In genomic region chr11:87584711-87585505, GRCm38 (mm10) we compare ENCODE assay signal across 10 mouse cellular contexts. TPM values are rescaled to one million over a fixed set of nuclear protein-coding genes. Genes with fewer than 3 reads are reported as not detected.
DNase-seq lines count a peak whose midpoint lies in the region; ATAC-seq and TF ChIP-seq lines count a peak whose summit lies in the region.
"Had no signal": no experiment of that assay in that cellular context is flagged by ENCODE, and none has a peak within 500 bp of the region (broad histone marks: within the 10 kb centered on the region; RNA-seq: fewer than 3 reads in every experiment).

No protein-coding gene starts in this region.

- no peak for TF ChIP-seq CTCF in liver, postnatal 0 days (IDR thresholded peaks at IDR 0.05; ENCODE audit: low read depth)

- H3K9ac ChIP-seq in heart, embryonic 14.5 days (ENCODE audit: low read length), result no peak overlapping the region
- no peak overlapping the region for H3K9ac ChIP-seq in liver, postnatal 0 days (replicated peaks)

- H3K4me2 ChIP-seq in heart, embryonic 14.5 days (ENCODE audit: low read length), result no peak overlapping the region
- H3K4me2 ChIP-seq in liver, postnatal 0 days (ENCODE audit: low read depth, low read length), result no peak overlapping the region

- no peaks in the 10 kb centered on the region for H3K36me3 ChIP-seq in heart, embryonic 14.5 days (ENCODE audit: control insufficient read depth, insufficient read depth, low read length)
- H3K36me3 ChIP-seq in liver, postnatal 0 days (replicated peaks; ENCODE audit: insufficient read depth, low read length), result no peaks in the 10 kb centered on the region

- 75% methylated on average over 10 of the region's 10 CpGs for WGBS in heart, embryonic 14.5 days
- WGBS in liver, postnatal 0 days (ENCODE audit: insufficient replicate concordance), result 65% methylated on average over 10 of the region's 10 CpGs

- peak; percentile 47 for DNase-seq in adrenal gland, adult 2 months
- no peak for DNase-seq in adrenal gland, postnatal 25 days
- DNase-seq in 3T3-L1 (ENCODE audit: low read depth, low spot score), result peak; percentile 76
- DNase-seq in liver, postnatal 0 days, result peak; percentile 22
- no peak for DNase-seq in embryo, embryonic 11 days
- no peak for DNase-seq in retina, postnatal 1 day
- DNase-seq in thymus, postnatal 25 days, result no peak

- TF ChIP-seq EP300 in liver, postnatal 0 days (IDR thresholded peaks at IDR 0.05; ENCODE audit: low read depth), result no peak

- peaks cover 4 to 12% of the 10 kb centered on the region in 2 experiments; a peak in 3 of 4 replicates for H3K4me1 ChIP-seq in heart, embryonic 14.5 days (ENCODE audit: control insufficient read depth in 2 of 2, insufficient read depth in 2 of 2, low read length in 2 of 2)
- peaks cover 9% of the 10 kb centered on the region; the same call in 1 of the 2 replicates for H3K4me1 ChIP-seq in liver, postnatal 0 days (ENCODE audit: insufficient read depth)

- H3K4me3 ChIP-seq in heart, embryonic 14.5 days (ENCODE audit: control insufficient read depth in 1 of 2, insufficient read depth in 1 of 2, low read depth in 1 of 2, low read length in 2 of 2), result no peak overlapping the region
- no peak overlapping the region for H3K4me3 ChIP-seq in liver, postnatal 0 days (ENCODE audit: low read depth, low read length)
- H3K4me3 ChIP-seq: myocyte had no signal

- no peaks in the 10 kb centered on the region for H3K27me3 ChIP-seq in heart, embryonic 14.5 days (ENCODE audit: control insufficient read depth, insufficient read depth, low read length)
- no peaks in the 10 kb centered on the region for H3K27me3 ChIP-seq in liver, postnatal 0 days (ENCODE audit: insufficient read depth, low read length)

- no peak for ATAC-seq in heart, embryonic 14.5 days (ENCODE audit: insufficient number of reproducible peaks, insufficient read depth, low FRiP score, low read depth)
- 0 out of 2 replicates have a peak, but pooled peaks have one; percentile 36 for ATAC-seq in liver, postnatal 0 days

- H3K27ac ChIP-seq in heart, embryonic 14.5 days (replicated peaks in 1 of 2; ENCODE audit: control insufficient read depth in 1 of 2, insufficient read depth in 1 of 2, low read depth in 2 of 2, low read length in 2 of 2), result peak overlapping the region; percentile 32 to 61; a peak in 3 of 4 replicates
- H3K27ac ChIP-seq in liver, postnatal 0 days (ENCODE audit: low read depth), result peak overlapping the region; percentile 35

- H3K9me3 ChIP-seq in heart, embryonic 14.5 days (ENCODE audit: control insufficient read depth, low read length), result no peaks in the 10 kb centered on the region
- no peaks in the 10 kb centered on the region for H3K9me3 ChIP-seq in liver, postnatal 0 days (ENCODE audit: low read length)

RNA-seq across cellular contexts. Expression of gene Mtmr4, which starts 7.1 kb away (rescaled TPM):
- total RNA-seq in adrenal gland, adult 2 months (2021), result 10 to 100 TPM; 24.6 to 31.1 TPM
- 13.0 and 15.2 TPM in 2 replicates for polyA plus RNA-seq in adrenal gland, adult 2 months (2012; rRNA removed)
- 25.3 and 33.2 TPM in 2 replicates for total RNA-seq in adrenal gland, postnatal 25 days (2021)
- 14.3 and 17.7 TPM in 2 replicates for polyA plus RNA-seq in heart, embryonic 14.5 days (2014; fragmentation: Nextera tagmentation; extraction: Ambion mirVana)
- polyA plus RNA-seq in liver, postnatal 0 days (2015; fragmentation: Nextera tagmentation; extraction: Ambion mirVana), result 4.8 and 5.6 TPM in 2 replicates

RNA-seq across cellular contexts. Expression of gene Sept4, which starts 16.2 kb away (rescaled TPM):
- 10 to 100 TPM; 42.0 to 52.8 TPM for total RNA-seq in adrenal gland, adult 2 months (2021)
- polyA plus RNA-seq in adrenal gland, adult 2 months (2012; rRNA removed), result 14.8 and 14.9 TPM in 2 replicates
- total RNA-seq in adrenal gland, postnatal 25 days (2021), result 24.3 and 38.6 TPM in 2 replicates
- 23.5 and 25.8 TPM in 2 replicates for polyA plus RNA-seq in heart, embryonic 14.5 days (2014; fragmentation: Nextera tagmentation; extraction: Ambion mirVana)
- 21.7 and 22.0 TPM in 2 replicates for polyA plus RNA-seq in liver, postnatal 0 days (2015; fragmentation: Nextera tagmentation; extraction: Ambion mirVana)

RNA-seq across cellular contexts. Expression of gene Gm11492, which starts 18.5 kb away (rescaled TPM):
- not detected for total RNA-seq in adrenal gland, adult 2 months (2021)
- not detected in 2 replicates for polyA plus RNA-seq in adrenal gland, adult 2 months (2012; rRNA removed)
- total RNA-seq in adrenal gland, postnatal 25 days (2021), result not detected in 2 replicates
- not detected in 2 replicates for polyA plus RNA-seq in heart, embryonic 14.5 days (2014; fragmentation: Nextera tagmentation; extraction: Ambion mirVana)
- not detected in 2 replicates for polyA plus RNA-seq in liver, postnatal 0 days (2015; fragmentation: Nextera tagmentation; extraction: Ambion mirVana)
- total RNA-seq: granulocyte monocyte progenitor cell, adult 5-6 weeks had no signal
- polyA plus RNA-seq: myocyte had no signal

RNA-seq across cellular contexts. Expression of gene Hsf5, which starts 32.1 kb away (rescaled TPM):
- under 1 TPM in 1 of 2 experiments, not detected in 1; 0.12 TPM for total RNA-seq in adrenal gland, adult 2 months (2021)
- 0.04 TPM in 1 of 2 replicates, not detected in the other for polyA plus RNA-seq in adrenal gland, adult 2 months (2012; rRNA removed)
- total RNA-seq in adrenal gland, postnatal 25 days (2021), result 0.09 and 0.24 TPM in 2 replicates
- 0.13 and 0.15 TPM in 2 replicates for polyA plus RNA-seq in heart, embryonic 14.5 days (2014; fragmentation: Nextera tagmentation; extraction: Ambion mirVana)
- 0.04 TPM in 1 of 2 replicates, not detected in the other for polyA plus RNA-seq in liver, postnatal 0 days (2015; fragmentation: Nextera tagmentation; extraction: Ambion mirVana)
- total RNA-seq: granulocyte monocyte progenitor cell, adult 5-6 weeks had no signal
- polyA plus RNA-seq: myocyte had no signal

Comparison
In these comparisons a context has a peak if more than half of its experiments do, and no peak if none do; other contexts are left out.
1. DNase-seq: peak in adrenal gland, adult 2 months (single experiment), 3T3-L1 (single experiment) and liver, postnatal 0 days (single experiment); none in adrenal gland, postnatal 25 days (single experiment), embryo, embryonic 11 days (single experiment), retina, postnatal 1 day (single experiment) and thymus, postnatal 25 days (single experiment).